In genomic region chr13:93922566-93922910, GRCm38 (mm10) we compare ENCODE assay signal across 11 mouse cellular contexts.
DNase-seq lines count a peak whose midpoint lies in the region; ATAC-seq lines count a peak whose summit lies in the region.
"Had no signal": no experiment of that assay in that cellular context is flagged by ENCODE, and none has a peak within 500 bp of the region (broad histone marks: within the 10 kb centered on the region; RNA-seq: fewer than 3 reads in every experiment).

No protein-coding gene starts in this region.

- peak; percentile 48 for DNase-seq in ovary, postnatal 36 days (ENCODE audit: low spot score)
- no peak for DNase-seq in ovary, postnatal 10 days (ENCODE audit: low spot score)
- DNase-seq in heart, postnatal 4 days, result peak; percentile 51
- peak; percentile 44 for DNase-seq in thymus, postnatal 25 days
- DNase-seq in neural tube, embryonic 10.5 days (ENCODE audit: extremely low spot score, low spot score), result no peak
- no peak for DNase-seq in urinary bladder, postnatal 10 days (ENCODE audit: low spot score)
- no peak for DNase-seq in Muller cell, postnatal 12 days (ENCODE audit: inconsistent ontology term)
- DNase-seq: cerebellum, adult 9-11 months had no signal

- no peaks in the 10 kb centered on the region for H3K36me3 ChIP-seq in lung, embryonic 15.5 days

- no peaks in the 10 kb centered on the region for H3K27me3 ChIP-seq in lung, embryonic 15.5 days
- H3K27me3 ChIP-seq: Patski had no signal

- WGBS in lung, embryonic 15.5 days, result 22% methylated on average over 7 of the region's 7 CpGs

- no peak for ATAC-seq in lung, embryonic 15.5 days (ENCODE audit: borderline replicate concordance, extremely low read depth, low FRiP score, low TSS enrichment)
- ATAC-seq: Patski had no signal

- peak overlapping the region; percentile 63 for H3K27ac ChIP-seq in lung, embryonic 15.5 days
- H3K27ac ChIP-seq: left cerebral cortex, adult 2 months had no signal

- H3K9ac ChIP-seq in lung, embryonic 15.5 days, result no peak overlapping the region

- no peak overlapping the region for H3K4me2 ChIP-seq in lung, embryonic 15.5 days

- H3K9me3 ChIP-seq in lung, embryonic 15.5 days, result no peaks in the 10 kb centered on the region

- no peak overlapping the region for H3K4me3 ChIP-seq in lung, embryonic 15.5 days
- H3K4me3 ChIP-seq: left cerebral cortex, adult 2 months had no signal

- H3K4me1 ChIP-seq in lung, embryonic 15.5 days, result peaks cover 73% of the 10 kb centered on the region

Comparison
In these comparisons a context has a peak if more than half of its experiments do, and no peak if none do; other contexts are left out.
1. DNase-seq: peak in ovary, postnatal 36 days (single experiment), heart, postnatal 4 days (single experiment) and thymus, postnatal 25 days (single experiment); none in ovary, postnatal 10 days (single experiment), neural tube, embryonic 10.5 days (single experiment), urinary bladder, postnatal 10 days (single experiment) and Muller cell, postnatal 12 days (single experiment).